Mouse (Mus musculus): Measurements from ENCODE around the gene Utp20.

The Utp20 gene

DNA sequence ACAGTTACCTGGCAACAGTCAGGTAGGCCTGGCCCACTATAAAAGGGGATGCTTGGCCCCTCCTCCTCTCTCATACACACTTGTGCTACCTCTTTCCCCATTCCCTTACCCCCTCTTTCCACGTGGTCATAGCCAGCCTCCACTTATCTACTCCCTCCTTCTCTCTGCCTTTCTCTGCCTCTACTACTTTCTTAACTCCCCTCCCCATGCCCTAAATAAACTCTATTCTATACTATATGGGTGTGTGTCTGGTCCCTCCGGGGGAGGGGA is 108.9 kb downstream of the Utp20 start:
- in situ Hi-C loops (cut with MboI, MseI) = no loop called here

DNA sequence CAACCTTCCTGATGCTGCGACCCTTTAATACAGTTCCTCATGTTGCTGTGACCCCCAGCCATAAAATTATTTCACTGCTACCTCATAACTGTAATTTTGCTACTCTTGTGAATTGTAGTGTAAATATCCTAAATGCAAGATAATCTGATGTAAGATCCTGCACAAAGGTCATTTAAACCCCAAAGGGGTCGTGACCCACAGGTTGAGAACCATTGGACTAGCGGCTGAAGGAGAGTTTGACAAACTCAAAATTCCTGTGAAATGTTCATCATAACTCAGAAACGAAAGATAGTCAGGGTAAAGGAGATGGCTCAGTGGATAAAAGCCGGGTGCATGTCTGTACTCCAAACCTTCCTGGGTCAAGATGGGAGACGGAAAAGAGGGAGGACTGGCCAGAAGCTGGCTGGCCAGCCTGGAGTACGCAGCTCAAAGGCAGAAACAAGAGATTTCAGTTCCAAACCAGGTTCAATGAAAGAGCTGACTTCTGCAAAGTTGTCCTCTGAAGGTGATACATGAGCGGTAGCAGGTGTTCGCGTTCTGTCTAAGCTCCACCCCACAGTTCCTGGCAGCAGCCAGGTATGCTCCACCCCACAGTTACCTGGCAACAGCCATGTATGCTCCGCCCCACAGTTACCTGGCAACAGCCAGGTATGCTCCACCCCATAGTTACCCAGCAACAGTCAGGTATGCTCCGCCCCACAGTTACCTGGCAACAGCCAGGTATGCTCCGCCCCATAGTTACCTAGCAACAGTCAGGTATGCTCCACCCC is 109.4 kb downstream of the Utp20 start:
- in situ Hi-C loops (cut with MboI, MseI) = no loop called here

DNA sequence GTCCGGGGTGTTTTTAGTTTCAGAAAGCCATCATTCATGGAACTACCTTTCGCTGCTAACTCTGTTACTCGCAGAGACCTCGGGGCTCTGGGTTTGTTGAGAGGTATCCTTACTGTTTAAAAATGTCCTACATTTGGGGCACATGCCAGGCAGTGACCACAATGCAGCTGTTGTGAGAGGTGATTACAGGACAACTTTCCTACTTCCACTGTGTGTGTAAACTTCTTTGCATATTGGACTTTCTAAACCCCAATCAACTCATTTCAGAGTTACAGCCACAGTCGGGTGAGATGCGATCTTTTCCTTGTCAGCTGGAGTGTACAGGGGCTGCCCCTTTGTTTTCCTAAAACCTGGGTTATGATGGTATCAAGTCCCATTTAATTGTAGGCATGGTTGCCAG is 111.0 kb downstream of the Utp20 start:
- in situ Hi-C loops (cut with MboI, MseI) = no loop called here

DNA sequence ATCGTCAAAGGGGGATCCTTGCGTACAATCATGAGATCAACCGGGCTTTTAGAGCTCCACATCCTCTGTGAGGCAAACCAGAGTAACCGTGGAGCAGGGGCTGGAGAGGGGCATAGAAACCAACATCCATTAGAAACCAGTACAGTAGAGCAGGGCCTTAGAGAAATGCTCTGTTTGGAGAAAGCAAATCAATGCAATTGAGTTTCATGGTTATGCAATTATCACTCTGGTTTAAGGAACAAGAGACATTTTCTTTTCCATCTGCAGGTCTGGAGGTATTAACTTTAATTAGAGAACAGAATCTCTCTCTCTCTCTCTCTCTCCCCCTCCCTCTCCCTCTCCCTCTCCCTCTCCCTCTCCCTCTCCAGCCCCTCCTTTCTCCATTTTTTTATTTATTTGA is 111.9 kb downstream of the Utp20 start:
- in situ Hi-C loops (cut with MboI, MseI) = no loop called here

DNA sequence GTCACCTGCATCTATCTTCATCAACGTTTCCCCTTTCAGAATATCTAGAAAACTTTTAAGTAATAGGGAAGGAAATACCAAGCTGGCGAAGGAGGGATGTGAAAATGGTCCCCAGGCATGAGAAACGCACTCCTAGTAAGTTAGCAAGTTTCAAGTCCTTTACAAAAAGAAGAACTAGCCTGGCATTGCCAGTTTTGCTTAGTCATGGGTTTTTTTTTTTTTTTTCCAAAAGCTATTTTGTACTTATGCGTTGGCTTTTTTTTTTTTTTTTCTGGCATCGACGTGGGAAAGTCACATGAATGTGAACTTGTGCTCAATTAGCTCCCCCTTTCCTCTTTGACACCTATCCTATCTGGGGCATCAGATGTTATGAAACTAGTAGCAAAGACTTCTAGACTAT is 114.2 kb downstream of the Utp20 start:
- in situ Hi-C loops (cut with MboI, MseI) = no loop called here

DNA sequence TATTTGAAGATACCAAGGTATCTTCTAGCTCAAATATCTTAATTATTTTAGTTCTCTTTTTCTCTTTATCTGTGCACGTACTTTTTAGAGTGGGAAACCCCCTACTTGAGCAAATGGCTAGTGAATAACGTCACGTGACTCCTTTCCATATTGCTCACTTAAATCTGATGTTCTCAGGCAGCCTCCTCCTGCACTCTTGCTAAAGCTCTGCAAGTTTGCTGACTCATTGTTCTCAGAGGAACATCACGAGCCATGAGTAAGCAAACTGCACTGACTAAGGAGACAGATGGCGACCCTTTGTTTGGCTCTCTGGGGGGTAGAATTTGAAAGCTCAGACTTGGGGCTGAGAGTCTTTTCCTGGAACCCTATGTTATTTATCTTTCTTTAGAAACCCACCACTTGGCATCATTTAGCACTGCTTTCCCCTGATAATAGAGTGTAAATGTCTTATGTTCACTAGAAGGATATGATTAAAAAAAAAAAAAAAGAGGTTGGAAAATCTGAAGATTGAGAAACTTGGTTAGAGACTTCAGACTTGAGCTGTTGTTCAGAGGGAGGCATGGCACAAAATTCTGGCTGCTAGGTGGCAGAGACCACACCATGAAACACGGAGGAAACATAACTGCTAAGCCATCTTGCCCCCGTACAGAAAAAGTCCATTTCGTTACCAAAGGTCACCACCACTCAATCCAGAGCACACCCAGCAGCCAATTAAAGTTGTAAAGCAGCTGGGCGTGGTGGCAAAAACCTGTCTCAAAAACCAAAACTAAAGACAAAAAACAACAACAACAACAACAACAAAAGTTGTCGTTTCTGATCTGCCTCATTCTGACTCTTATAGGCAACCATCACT is 117.7 kb downstream of the Utp20 start:
- in situ Hi-C loops (cut with MboI, MseI) = no loop called here

DNA sequence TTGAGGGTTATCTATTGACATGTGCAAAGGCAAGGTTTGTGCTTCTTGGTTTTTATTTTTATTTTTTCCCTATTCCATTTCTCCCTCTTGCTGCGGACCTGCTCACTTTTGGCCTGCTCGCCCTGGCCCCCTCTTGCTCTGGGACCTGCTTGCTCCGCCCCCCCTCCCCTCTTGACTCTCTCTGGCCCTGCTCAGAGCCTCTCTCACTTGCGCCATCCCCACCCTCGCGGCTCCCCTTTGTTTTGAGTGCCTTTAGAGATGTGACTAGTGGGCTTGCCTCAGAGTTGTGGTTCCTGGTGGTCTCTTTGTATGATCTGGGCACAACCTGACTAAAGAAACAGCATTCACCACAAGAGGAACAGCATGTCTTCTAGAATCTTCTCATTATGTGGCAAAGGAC is 125.7 kb downstream of the Utp20 start:
- in situ Hi-C loops (cut with MboI, MseI) = no loop called here
